Mouse (Mus musculus) B cell, adult (primary cell): Measurements from ENCODE around the gene Vwa5a. TPM values are rescaled to one million over a fixed set of nuclear protein-coding genes. Genes with fewer than 3 reads are reported as not detected.

Experiments
- total RNA-seq: library from RNA; stranded (reverse); gene quantifications from 4 replicates; pipeline ENCODE4 v1.2.4, GENCODE M21; 2023; ENCODE audit not compliant: inconsistent age

Vwa5a gene
- total RNA-seq, result 8.8 to 12.9 TPM (median 10.5 TPM) in 4 replicates

GRCm38 (mm10) chr9:38718102-38718501, at the start of gene Vwa5a:
Gene Vwa5a, plus strand, starts transcription at chr9:38718268.

GRCm38 (mm10) chr9:38674501-38674900, 43.6 kb upstream of the Vwa5a start, which contains the start of gene Olfr918:
Gene Olfr918, minus strand, starts transcription at chr9:38674601.

GRCm38 (mm10) chr9:38751999-38752398, 33.9 kb downstream of the Vwa5a start, which contains the start of gene Olfr920:
Gene Olfr920, plus strand, starts transcription at chr9:38752299.

GRCm38 (mm10) chr9:38772768-38773167, 54.7 kb downstream of the Vwa5a start, which contains the start of gene Olfr921:
Gene Olfr921, plus strand, starts transcription at chr9:38773068.

Other genes starting within 250 kb of the Vwa5a start
- not detected in 4 replicates for gene Olfr905, start 247.2 kb upstream of the Vwa5a start, total RNA-seq
- not detected in 4 replicates for gene Olfr906, start 231.2 kb upstream of the Vwa5a start, total RNA-seq
- not detected in 4 replicates for gene Olfr907, start 222.5 kb upstream of the Vwa5a start, total RNA-seq
- not detected in 4 replicates for gene Olfr911-ps1, start 196.7 kb upstream of the Vwa5a start, total RNA-seq
- not detected in 4 replicates for gene Olfr910, start 180.4 kb upstream of the Vwa5a start, total RNA-seq
- gene Olfr912, start 138.1 kb upstream of the Vwa5a start, total RNA-seq, result not detected in 4 replicates
- gene Olfr913, start 125.5 kb upstream of the Vwa5a start, total RNA-seq, result not detected in 4 replicates
- not detected in 4 replicates for gene Olfr914, start 113.2 kb upstream of the Vwa5a start, total RNA-seq
- gene Olfr916, start 58.4 kb upstream of the Vwa5a start, total RNA-seq, result not detected in 4 replicates
- not detected in 4 replicates for gene Olfr917, start 52.4 kb upstream of the Vwa5a start, total RNA-seq
- not detected in 4 replicates for gene Olfr918, start 43.7 kb upstream of the Vwa5a start, total RNA-seq
- gene Olfr919, start 14.6 kb upstream of the Vwa5a start, total RNA-seq, result not detected in 4 replicates
- 0.13 to 0.21 TPM in 2 of 4 replicates, not detected in the others for gene Olfr920, start 34.0 kb downstream of the Vwa5a start, total RNA-seq
- not detected in 4 replicates for gene Olfr921, start 54.8 kb downstream of the Vwa5a start, total RNA-seq
- gene Olfr922, start 96.3 kb downstream of the Vwa5a start, total RNA-seq, result not detected in 4 replicates
- gene Olfr923, start 108.3 kb downstream of the Vwa5a start, total RNA-seq, result not detected in 4 replicates
- gene Olfr924, start 126.2 kb downstream of the Vwa5a start, total RNA-seq, result not detected in 4 replicates
- not detected in 4 replicates for gene Olfr26, start 136.8 kb downstream of the Vwa5a start, total RNA-seq
- gene Olfr926, start 158.9 kb downstream of the Vwa5a start, total RNA-seq, result not detected in 4 replicates
- not detected in 4 replicates for gene Olfr930, start 211.5 kb downstream of the Vwa5a start, total RNA-seq